Mouse (Mus musculus) stomach, postnatal 0 days (tissue): ENCODE measurements around the gene Rufy1. TPM values are rescaled to one million over a fixed set of nuclear protein-coding genes. Genes with fewer than 3 reads are reported as not detected.

Experiments
- ATAC-seq: fragments of 200-750 bp; cut with Nextera tagmentation; 2 replicates; pipeline ENCODE4 v1.8.0; 2017; ENCODE audit not compliant: low FRiP score, low TSS enrichment
- DNase-seq: peaks from one replicate; pipeline ENCODE4 v3.0.0-alpha.2; 2016; ENCODE audit warnings: low spot score
- H3K27ac ChIP-seq: fragments of 300-500 bp; sonication (generic); replicated peaks from 2 replicates; pipeline ENCODE4 v1.5.1; 2014; ENCODE audit warnings: mild to moderate bottlenecking, control low read depth
- H3K27me3 ChIP-seq: fragments of 300-500 bp; sonication (generic); 2 replicates; pipeline ENCODE4 v1.6.1; 2014; ENCODE audit warnings: low read length; ENCODE audit not compliant: control insufficient read depth, insufficient read depth
- H3K36me3 ChIP-seq: fragments of 300-500 bp; sonication (generic); 2 replicates; pipeline ENCODE4 v1.6.1; 2014; ENCODE audit warnings: low read length, mixed read lengths; ENCODE audit not compliant: control insufficient read depth, insufficient read depth
- H3K4me1 ChIP-seq: fragments of 300-500 bp; sonication (generic); replicated peaks from 2 replicates; pipeline ENCODE4 v1.6.1; 2014; ENCODE audit warnings: antibody characterized with exemption; ENCODE audit not compliant: control insufficient read depth, insufficient read depth
- H3K4me2 ChIP-seq: fragments of 300-500 bp; sonication (generic); replicated peaks from 2 replicates; pipeline ENCODE4 v1.6.1; 2014; ENCODE audit warnings: low read depth, mild to moderate bottlenecking, control low read depth, moderate library complexity
- H3K4me3 ChIP-seq: fragments of 300-500 bp; sonication (generic); 2 replicates; pipeline ENCODE4 v1.5.1; 2014; ENCODE audit warnings: low read depth, low read length, control low read depth
- H3K9ac ChIP-seq: fragments of 300-500 bp; sonication (generic); 2 replicates; pipeline ENCODE4 v1.6.1; 2014; ENCODE audit warnings: mild to moderate bottlenecking, low read length, control low read depth, mixed read lengths
- H3K9me3 ChIP-seq: fragments of 300-500 bp; sonication (generic); 2 replicates; pipeline ENCODE4 v1.6.1; 2016; ENCODE audit warnings: low read length; ENCODE audit not compliant: control insufficient read depth
- CTCF ChIP-seq: IDR thresholded peaks from 2 replicates; pipeline ENCODE4 v1.5.1; 2016; ENCODE audit warnings: antibody characterized with exemption, low read depth, mild to moderate bottlenecking, moderate library complexity
- EP300 ChIP-seq: optimal IDR thresholded peaks from 2 replicates; pipeline ENCODE3; 2016; ENCODE audit warnings: antibody characterized with exemption
- WGBS: fragments of 180-500 bp; shearing (Covaris S2); extraction: QIAGEN DNeasy Blood & Tissue Kit; methylation state at CpG from one replicate; pipeline ENCODE4 v1.1.7; 2014; 5-methylcytosine and 5-hydroxymethylcytosine counted together
- polyA plus RNA-seq: library from polyadenylated mRNA; unstranded; fragments of >200 nt; fragmentation: Nextera tagmentation; extraction: Ambion mirVana; gene quantifications from 2 replicates; pipeline ENCODE4 v1.2.1, GENCODE M21; 2015

Rufy1 gene
- polyA plus RNA-seq, 1 experiment from 2014 or later = 18.7 TPM

GRCm38 (mm10) chr11:50389616-50390015, 41.3 kb downstream of the Rufy1 start:
- no peak for ATAC-seq
- TF ChIP-seq EP300 (no peak), CTCF (no peak)
- Histone ChIP-seq H3K4me3 (no peak overlapping the region), H3K36me3 (peaks cover 12% of the 10 kb centered on the region), H3K4me1 (no peaks in the 10 kb centered on the region), H3K27ac (no peak overlapping the region), H3K4me2 (no peak overlapping the region), H3K9me3 (no peaks in the 10 kb centered on the region), H3K9ac (no peak overlapping the region), H3K27me3 (no peaks in the 10 kb centered on the region)
- 65% methylated on average over 5 of the region's 5 CpGs for WGBS
- no peak for DNase-seq

- H3K9ac ChIP-seq = no peak overlapping the region
- DNase-seq = no peak
- H3K27ac ChIP-seq = no peak overlapping the region
- no peaks in the 10 kb centered on the region for H3K27me3 ChIP-seq
- no peak overlapping the region for H3K4me2 ChIP-seq
- H3K4me1 ChIP-seq = no peaks in the 10 kb centered on the region
- H3K36me3 ChIP-seq = peaks cover 15% of the 10 kb centered on the region
- no peak for TF ChIP-seq EP300
- WGBS = 66% methylated on average over 3 of the region's 3 CpGs
- H3K4me3 ChIP-seq = no peak overlapping the region
- no peaks in the 10 kb centered on the region for H3K9me3 ChIP-seq
- no peak for ATAC-seq
Measured at GRCm38 (mm10) chr11:50389011-50389410, 41.9 kb downstream of the Rufy1 start.

GRCm38 (mm10) chr11:50388217-50388929, 42.6 kb downstream of the Rufy1 start:
- H3K36me3 ChIP-seq = peaks cover 15% of the 10 kb centered on the region
- H3K4me3 ChIP-seq = no peak overlapping the region
- ATAC-seq = no peak
- H3K4me2 ChIP-seq = no peak overlapping the region
- WGBS = 89% methylated on average over 3 of the region's 3 CpGs
- no peak overlapping the region for H3K9ac ChIP-seq
- H3K4me1 ChIP-seq = no peaks in the 10 kb centered on the region
- TF ChIP-seq EP300 = no peak
- TF ChIP-seq CTCF = no peak
- H3K27me3 ChIP-seq = no peaks in the 10 kb centered on the region
- H3K9me3 ChIP-seq = no peaks in the 10 kb centered on the region
- DNase-seq = no peak
- no peak overlapping the region for H3K27ac ChIP-seq

- Histone ChIP-seq H3K36me3 (peaks cover 20% of the 10 kb centered on the region), H3K9me3 (no peaks in the 10 kb centered on the region), H3K4me2 (no peak overlapping the region), H3K4me3 (no peak overlapping the region), H3K27me3 (no peaks in the 10 kb centered on the region), H3K4me1 (no peaks in the 10 kb centered on the region), H3K27ac (no peak overlapping the region), H3K9ac (no peak overlapping the region)
- DNase-seq (no peak), ATAC-seq (no peak)
- 80% methylated on average over 4 of the region's 4 CpGs for WGBS
- TF ChIP-seq EP300 (no peak), CTCF (no peak)
Measured at GRCm38 (mm10) chr11:50387697-50388096, 43.2 kb downstream of the Rufy1 start.

GRCm38 (mm10) chr11:50387167-50387679, 43.7 kb downstream of the Rufy1 start:
- no peaks in the 10 kb centered on the region for H3K9me3 ChIP-seq
- DNase-seq (no peak), ATAC-seq (no peak)
- H3K9ac ChIP-seq = no peak overlapping the region
- no peak overlapping the region for H3K4me3 ChIP-seq
- no peak for TF ChIP-seq EP300
- TF ChIP-seq CTCF = no peak
- peaks cover 24% of the 10 kb centered on the region for H3K36me3 ChIP-seq
- no peak overlapping the region for H3K4me2 ChIP-seq
- WGBS = 72% methylated on average over 3 of the region's 3 CpGs
- no peaks in the 10 kb centered on the region for H3K27me3 ChIP-seq
- no peak overlapping the region for H3K27ac ChIP-seq
- no peaks in the 10 kb centered on the region for H3K4me1 ChIP-seq

- ATAC-seq (no peak), DNase-seq (no peak)
- H3K9ac ChIP-seq = no peak overlapping the region
- no peak for TF ChIP-seq EP300
- H3K4me2 ChIP-seq = peak overlapping the region; percentile 25
- no peaks in the 10 kb centered on the region; the same call in 1 of the 2 replicates for H3K4me1 ChIP-seq
- peaks cover 18% of the 10 kb centered on the region for H3K36me3 ChIP-seq
- H3K9me3 ChIP-seq = no peaks in the 10 kb centered on the region
- no peak overlapping the region for H3K27ac ChIP-seq
- no peaks in the 10 kb centered on the region for H3K27me3 ChIP-seq
- 8% methylated on average over 4 of the region's 4 CpGs for WGBS
- peak overlapping the region; percentile 15; the same call in 1 of the 2 replicates for H3K4me3 ChIP-seq
Measured at GRCm38 (mm10) chr11:50381311-50381710, 49.6 kb downstream of the Rufy1 start.
